Mouse (Mus musculus) kidney, adult 11 months (tissue): ENCODE measurements around the gene Slc37a2.
A peak's percentile ranks its signal among the peaks of the same experiment; 100 is the strongest.

Experiments
- DNase-seq: peaks from one replicate; pipeline ENCODE4 v3.0.0; 2022

Slc37a2 gene

GRCm38 (mm10) chr9:37214327-37215060 lies 41.0 kb downstream of the Slc37a2 start:
- no peak for DNase-seq

GRCm38 (mm10) chr9:37213060-37213738 lies 42.3 kb downstream of the Slc37a2 start:
- DNase-seq: no peak

- DNase-seq: peak; percentile 97
These were observed 47.6 kb downstream of the Slc37a2 start, which contains the start of gene Tmem218 for GRCm38 (mm10) chr9:37207929-37208411. TSS of gene Tmem218 (plus strand) at chr9:37208223.

GRCm38 (mm10) chr9:37203884-37204283 lies 51.7 kb downstream of the Slc37a2 start:
- peak; percentile 12 for DNase-seq

- DNase-seq: no peak
These were observed 55.1 kb downstream of the Slc37a2 start for GRCm38 (mm10) chr9:37200414-37200813.

- no peak for DNase-seq
These were observed 58.5 kb downstream of the Slc37a2 start for GRCm38 (mm10) chr9:37197067-37197466.

GRCm38 (mm10) chr9:37188024-37188423 lies 67.5 kb downstream of the Slc37a2 start:
- no peak for DNase-seq

- DNase-seq: no peak
These were observed 68.1 kb downstream of the Slc37a2 start for GRCm38 (mm10) chr9:37187407-37187806.

GRCm38 (mm10) chr9:37183176-37183575 lies 72.4 kb downstream of the Slc37a2 start:
- DNase-seq: no peak

- no peak for DNase-seq
These were observed 73.9 kb downstream of the Slc37a2 start for GRCm38 (mm10) chr9:37181596-37181995.

- no peak for DNase-seq
These were observed 75.9 kb downstream of the Slc37a2 start for GRCm38 (mm10) chr9:37179596-37179995.

GRCm38 (mm10) chr9:37178911-37179310 lies 76.6 kb downstream of the Slc37a2 start:
- no peak for DNase-seq
